Mouse (Mus musculus): ENCODE results near the gene Trim29. TPM values are rescaled to one million over a fixed set of nuclear protein-coding genes. Genes with fewer than 3 reads are reported as not detected.

The Trim29 gene
- polyA plus RNA-seq, 1 experiment from 2014 or later: 0.21 TPM

- no peaks in the 10 kb centered on the region for H3K36me3 ChIP-seq (ENCODE audit: insufficient read depth)
- H3K9ac ChIP-seq: peak overlapping the region; percentile 34; the same call in 1 of the 2 replicates
- H3K27ac ChIP-seq (ENCODE audit: low read depth): no peak overlapping the region
- H3K27me3 ChIP-seq (ENCODE audit: insufficient read depth, low read length): no peaks in the 10 kb centered on the region
- H3K4me3 ChIP-seq (ENCODE audit: low read depth, low read length): no peak overlapping the region
- H3K4me1 ChIP-seq (ENCODE audit: insufficient read depth): no peaks in the 10 kb centered on the region
- H3K9me3 ChIP-seq (ENCODE audit: low read depth, low read length): no peaks in the 10 kb centered on the region
- WGBS: 2% methylated on average over 20 of the region's 20 CpGs
- TF ChIP-seq CTCF (IDR thresholded peaks at IDR 0.05; ENCODE audit: low read depth): peak; percentile 95
- DNase-seq: peak; percentile 79
- H3K4me2 ChIP-seq: peak overlapping the region; percentile 46
- ATAC-seq (ENCODE audit: insufficient read depth): peak; percentile 40; the same call in 1 of the 2 replicates
Observed at GRCm38 (mm10) chr9:43286870-43287269, 23.8 kb upstream of the Trim29 start.

GRCm38 (mm10) chr9:43293058-43293457 is 17.6 kb upstream of the Trim29 start:
- DNase-seq: no peak
- no peaks in the 10 kb centered on the region for H3K36me3 ChIP-seq (ENCODE audit: insufficient read depth)
- no peak for TF ChIP-seq CTCF (IDR thresholded peaks at IDR 0.05; ENCODE audit: low read depth)
- no peaks in the 10 kb centered on the region for H3K27me3 ChIP-seq (ENCODE audit: insufficient read depth, low read length)
- H3K4me2 ChIP-seq: no peak overlapping the region
- no peaks in the 10 kb centered on the region for H3K9me3 ChIP-seq (ENCODE audit: low read depth, low read length)
- 80% methylated on average over 6 of the region's 6 CpGs for WGBS
- no peak overlapping the region for H3K4me3 ChIP-seq (ENCODE audit: low read depth, low read length)
- ATAC-seq (ENCODE audit: insufficient read depth): no peak
- H3K27ac ChIP-seq (ENCODE audit: low read depth): no peak overlapping the region
- no peak overlapping the region for H3K9ac ChIP-seq
- no peaks in the 10 kb centered on the region for H3K4me1 ChIP-seq (ENCODE audit: insufficient read depth)

GRCm38 (mm10) chr9:43300394-43300793 is 10.3 kb upstream of the Trim29 start:
- no peak for ATAC-seq (ENCODE audit: insufficient read depth)
- Histone ChIP-seq H3K27ac (ENCODE audit: low read depth) (no peak overlapping the region), H3K9me3 (ENCODE audit: low read depth, low read length) (no peaks in the 10 kb centered on the region), H3K4me3 (ENCODE audit: low read depth, low read length) (no peak overlapping the region), H3K4me2 (no peak overlapping the region), H3K4me1 (ENCODE audit: insufficient read depth) (0 out of 2 replicates have a peak, but pooled peaks cover 2% of the 10 kb centered on the region), H3K9ac (no peak overlapping the region), H3K27me3 (ENCODE audit: insufficient read depth, low read length) (no peaks in the 10 kb centered on the region), H3K36me3 (ENCODE audit: insufficient read depth) (no peaks in the 10 kb centered on the region)
- peak; percentile 55 for DNase-seq
- TF ChIP-seq CTCF (IDR thresholded peaks at IDR 0.05; ENCODE audit: low read depth): no peak
- WGBS: 31% methylated on average over 10 of the region's 10 CpGs

- DNase-seq (no peak), ATAC-seq (ENCODE audit: insufficient read depth) (no peak)
- Histone ChIP-seq H3K27ac (ENCODE audit: low read depth) (no peak overlapping the region), H3K9ac (no peak overlapping the region), H3K27me3 (ENCODE audit: insufficient read depth, low read length) (no peaks in the 10 kb centered on the region), H3K4me2 (no peak overlapping the region), H3K4me1 (ENCODE audit: insufficient read depth) (0 out of 2 replicates have a peak, but pooled peaks cover 2% of the 10 kb centered on the region), H3K36me3 (ENCODE audit: insufficient read depth) (no peaks in the 10 kb centered on the region), H3K9me3 (ENCODE audit: low read depth, low read length) (no peaks in the 10 kb centered on the region), H3K4me3 (ENCODE audit: low read depth, low read length) (no peak overlapping the region)
- 57% methylated on average over 4 of the region's 4 CpGs for WGBS
- no peak for TF ChIP-seq CTCF (IDR thresholded peaks at IDR 0.05; ENCODE audit: low read depth)
Observed at GRCm38 (mm10) chr9:43302989-43303388, 7.7 kb upstream of the Trim29 start.

- DNase-seq: peak; percentile 46
- H3K4me3 ChIP-seq (ENCODE audit: low read depth, low read length): no peak overlapping the region
- no peak for ATAC-seq (ENCODE audit: insufficient read depth)
- 44% methylated on average over 6 of the region's 6 CpGs for WGBS
- no peaks in the 10 kb centered on the region for H3K36me3 ChIP-seq (ENCODE audit: insufficient read depth)
- no peak overlapping the region for H3K27ac ChIP-seq (ENCODE audit: low read depth)
- TF ChIP-seq CTCF (IDR thresholded peaks at IDR 0.05; ENCODE audit: low read depth): no peak
- no peaks in the 10 kb centered on the region for H3K4me1 ChIP-seq (ENCODE audit: insufficient read depth)
- H3K4me2 ChIP-seq: no peak overlapping the region
- H3K9me3 ChIP-seq (ENCODE audit: low read depth, low read length): no peaks in the 10 kb centered on the region
- no peaks in the 10 kb centered on the region for H3K27me3 ChIP-seq (ENCODE audit: insufficient read depth, low read length)
- H3K9ac ChIP-seq: no peak overlapping the region
Observed at GRCm38 (mm10) chr9:43305882-43306281, 4.8 kb upstream of the Trim29 start.

GRCm38 (mm10) chr9:43309087-43309872 is 1.4 kb upstream of the Trim29 start:
- WGBS: 78% methylated on average over 6 of the region's 6 CpGs
- Histone ChIP-seq H3K9ac (no peak overlapping the region), H3K4me2 (no peak overlapping the region), H3K9me3 (ENCODE audit: low read depth, low read length) (no peaks in the 10 kb centered on the region), H3K4me1 (ENCODE audit: insufficient read depth) (no peaks in the 10 kb centered on the region), H3K4me3 (ENCODE audit: low read depth, low read length) (no peak overlapping the region), H3K27me3 (ENCODE audit: insufficient read depth, low read length) (no peaks in the 10 kb centered on the region), H3K36me3 (ENCODE audit: insufficient read depth) (no peaks in the 10 kb centered on the region), H3K27ac (ENCODE audit: low read depth) (no peak overlapping the region)
- ATAC-seq (ENCODE audit: insufficient read depth) (no peak), DNase-seq (no peak)
- TF ChIP-seq CTCF (IDR thresholded peaks at IDR 0.05; ENCODE audit: low read depth): no peak

- DNase-seq (no peak), ATAC-seq (ENCODE audit: insufficient read depth) (no peak)
- no peak overlapping the region for H3K27ac ChIP-seq (ENCODE audit: low read depth)
- no peaks in the 10 kb centered on the region for H3K36me3 ChIP-seq (ENCODE audit: insufficient read depth)
- H3K4me1 ChIP-seq (ENCODE audit: insufficient read depth): no peaks in the 10 kb centered on the region
- no peaks in the 10 kb centered on the region for H3K9me3 ChIP-seq (ENCODE audit: low read depth, low read length)
- no peak overlapping the region for H3K9ac ChIP-seq
- no peak overlapping the region for H3K4me2 ChIP-seq
- TF ChIP-seq CTCF (IDR thresholded peaks at IDR 0.05; ENCODE audit: low read depth): no peak
- no peak overlapping the region for H3K4me3 ChIP-seq (ENCODE audit: low read depth, low read length)
- H3K27me3 ChIP-seq (ENCODE audit: insufficient read depth, low read length): no peaks in the 10 kb centered on the region
- 70% methylated on average over 7 of the region's 7 CpGs for WGBS
Observed at GRCm38 (mm10) chr9:43312190-43312589, 1.5 kb downstream of the Trim29 start.
